ENCODE assay signal across 40 mouse cellular contexts in the genomic region with DNA sequence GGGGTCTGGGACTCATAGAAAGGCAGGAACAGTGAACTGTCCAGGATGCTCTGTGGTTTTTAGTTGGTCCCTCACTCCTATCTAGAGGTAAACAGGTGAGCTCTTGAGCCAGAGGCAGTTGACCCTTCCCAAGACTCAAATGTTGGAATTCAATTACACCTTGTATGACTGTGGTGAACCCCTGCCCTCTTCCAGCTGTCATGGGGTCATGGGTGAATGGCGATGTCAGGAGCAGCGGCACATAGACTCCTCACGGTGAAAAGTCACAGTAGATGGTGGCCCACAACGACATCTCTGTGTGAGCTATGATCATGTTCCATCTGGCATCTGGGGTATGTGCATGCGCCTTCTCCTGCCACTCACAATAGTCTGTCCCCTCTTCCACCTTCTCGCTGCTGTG. TPM values are rescaled to one million over a fixed set of nuclear protein-coding genes. Genes with fewer than 3 reads are reported as not detected.
"Had no signal": no experiment of that assay in that cellular context is flagged by ENCODE, and none has a peak within 500 bp of the region (broad histone marks: within the 10 kb centered on the region; RNA-seq: fewer than 3 reads in every experiment).

No protein-coding gene starts in this region.

- H3K9me3 ChIP-seq: hindbrain, embryonic 13.5 days; hindbrain, embryonic 15.5 days; kidney, embryonic 15.5 days; limb, embryonic 13.5 days; limb, embryonic 15.5 days; liver, embryonic 12.5 days had no signal

- H3K36me3 ChIP-seq: heart, embryonic 12.5 days; hindbrain, embryonic 13.5 days; hindbrain, embryonic 15.5 days; kidney, embryonic 15.5 days; limb, embryonic 13.5 days; limb, embryonic 15.5 days; liver, embryonic 12.5 days had no signal

- H3K9ac ChIP-seq: heart, embryonic 12.5 days; hindbrain, embryonic 13.5 days; hindbrain, embryonic 15.5 days; kidney, embryonic 15.5 days; limb, embryonic 13.5 days; limb, embryonic 15.5 days; liver, embryonic 12.5 days; liver, embryonic 14.5 days had no signal

- H3K27me3 ChIP-seq: heart, embryonic 12.5 days; hindbrain, embryonic 13.5 days; hindbrain, embryonic 15.5 days; kidney, embryonic 15.5 days; limb, embryonic 13.5 days; limb, embryonic 15.5 days; liver, embryonic 12.5 days had no signal

- ATAC-seq: hindbrain, postnatal 0 days; intestine, embryonic 16.5 days; liver, embryonic 12.5 days had no signal

- H3K4me3 ChIP-seq: heart, adult 2 months; heart, embryonic 12.5 days; hindbrain, embryonic 13.5 days; hindbrain, embryonic 15.5 days; kidney, embryonic 15.5 days; limb, embryonic 13.5 days; limb, embryonic 15.5 days; liver, embryonic 12.5 days had no signal

- H3K27ac ChIP-seq: heart, adult 2 months; hindbrain, embryonic 13.5 days; hindbrain, embryonic 15.5 days; hindbrain, postnatal 0 days; kidney, embryonic 15.5 days; kidney, postnatal 0 days; limb, embryonic 13.5 days; limb, embryonic 15.5 days; liver, embryonic 12.5 days; liver, embryonic 14.5 days had no signal

- DNase-seq: gastrocnemius, postnatal 14 days; gastrocnemius, postnatal 36 days; heart, adult 2 months; heart, postnatal 10 days; kidney, adult 11 months; kidney, adult 2 months; kidney, adult 9 months; kidney, postnatal 14 days; kidney, postnatal 36 days; layer of hippocampus, postnatal 36 days; left cerebral cortex, postnatal 4 days had no signal

- H3K4me2 ChIP-seq: heart, embryonic 12.5 days; hindbrain, embryonic 13.5 days; hindbrain, embryonic 15.5 days; kidney, embryonic 15.5 days; limb, embryonic 13.5 days; limb, embryonic 15.5 days; liver, embryonic 12.5 days had no signal

- H3K4me1 ChIP-seq: hindbrain, embryonic 13.5 days; hindbrain, embryonic 15.5 days; liver, embryonic 12.5 days had no signal

RNA-seq across cellular contexts. Expression of a gene that starts 56.9 kb away (rescaled TPM):
- total RNA-seq: gastrocnemius, adult 18-20 months; gastrocnemius, adult 8-10 months; gastrocnemius, postnatal 14 days; gastrocnemius, postnatal 36 days; heart, adult 2 months; heart, postnatal 10 days; heart, postnatal 25 days; hematopoietic stem cell, adult 5-6 weeks; hindbrain, postnatal 0 days; layer of hippocampus, adult 18-20 months; layer of hippocampus, adult 8-10 months; layer of hippocampus, postnatal 14 days; layer of hippocampus, postnatal 36 days; left cerebral cortex, adult 18-20 months; left cerebral cortex, adult 8-10 months; left cerebral cortex, postnatal 10 days; left cerebral cortex, postnatal 25 days; left cerebral cortex, postnatal 4 days; liver, adult 2 months had no signal
- polyA plus RNA-seq: heart, adult 2 months; heart, embryonic 12.5 days; heart, embryonic 14.5 days; heart, embryonic 16.5 days; hindbrain, embryonic 11.5 days; hindbrain, embryonic 13.5 days; hindbrain, embryonic 15.5 days; hindbrain, postnatal 0 days; intestine, embryonic 16.5 days; kidney, adult 2 months; kidney, embryonic 15.5 days; kidney, postnatal 0 days; large intestine, adult 2 months; limb, embryonic 11.5 days; limb, embryonic 13.5 days; limb, embryonic 15.5 days; liver, adult 2 months; liver, embryonic 12.5 days; liver, embryonic 14.5 days; liver, embryonic 16.5 days had no signal
